Mouse (Mus musculus): ENCODE results near the gene Gnaz. TPM values are rescaled to one million over a fixed set of nuclear protein-coding genes. Genes with fewer than 3 reads are reported as not detected.

Gnaz gene
- polyA plus RNA-seq, 1 experiment from 2014 or later = 3.7 TPM

GRCm38 (mm10) chr10:74933548-74934190 lies 33.3 kb upstream of the Gnaz start:
- Histone ChIP-seq H3K9ac (replicated peaks) (no peak overlapping the region), H3K27ac (ENCODE audit: low read depth) (no peak overlapping the region), H3K9me3 (ENCODE audit: low read length) (no peaks in the 10 kb centered on the region), H3K4me2 (ENCODE audit: low read depth, low read length) (no peak overlapping the region), H3K4me3 (ENCODE audit: low read depth, low read length) (no peak overlapping the region), H3K4me1 (ENCODE audit: insufficient read depth) (no peaks in the 10 kb centered on the region), H3K36me3 (replicated peaks; ENCODE audit: insufficient read depth, low read length) (no peaks in the 10 kb centered on the region), H3K27me3 (ENCODE audit: insufficient read depth, low read length) (no peaks in the 10 kb centered on the region)
- 80% methylated on average over 19 of the region's 19 CpGs for WGBS (ENCODE audit: insufficient replicate concordance)
- no peak for ATAC-seq
- no peak for TF ChIP-seq EP300 (IDR thresholded peaks at IDR 0.05; ENCODE audit: low read depth)
- no peak for TF ChIP-seq CTCF (IDR thresholded peaks at IDR 0.05; ENCODE audit: low read depth)
- no peak for DNase-seq

- Histone ChIP-seq H3K27ac (ENCODE audit: low read depth) (no peak overlapping the region), H3K27me3 (ENCODE audit: insufficient read depth, low read length) (no peaks in the 10 kb centered on the region), H3K4me3 (ENCODE audit: low read depth, low read length) (no peak overlapping the region), H3K9me3 (ENCODE audit: low read length) (no peaks in the 10 kb centered on the region), H3K36me3 (replicated peaks; ENCODE audit: insufficient read depth, low read length) (no peaks in the 10 kb centered on the region), H3K4me2 (ENCODE audit: low read depth, low read length) (no peak overlapping the region), H3K4me1 (ENCODE audit: insufficient read depth) (no peaks in the 10 kb centered on the region), H3K9ac (replicated peaks) (no peak overlapping the region)
- TF ChIP-seq EP300 (IDR thresholded peaks at IDR 0.05; ENCODE audit: low read depth) = no peak
- no peak for TF ChIP-seq CTCF (IDR thresholded peaks at IDR 0.05; ENCODE audit: low read depth)
- peak; percentile 12 for DNase-seq
- ATAC-seq = no peak
- 67% methylated on average over 12 of the region's 12 CpGs for WGBS (ENCODE audit: insufficient replicate concordance)
Measured at GRCm38 (mm10) chr10:74934521-74934920, 32.5 kb upstream of the Gnaz start.

GRCm38 (mm10) chr10:74935016-74935415 lies 32.0 kb upstream of the Gnaz start:
- Histone ChIP-seq H3K36me3 (replicated peaks; ENCODE audit: insufficient read depth, low read length) (no peaks in the 10 kb centered on the region), H3K27ac (ENCODE audit: low read depth) (no peak overlapping the region), H3K4me2 (ENCODE audit: low read depth, low read length) (no peak overlapping the region), H3K9ac (replicated peaks) (no peak overlapping the region), H3K9me3 (ENCODE audit: low read length) (no peaks in the 10 kb centered on the region), H3K4me1 (ENCODE audit: insufficient read depth) (no peaks in the 10 kb centered on the region), H3K27me3 (ENCODE audit: insufficient read depth, low read length) (no peaks in the 10 kb centered on the region), H3K4me3 (ENCODE audit: low read depth, low read length) (no peak overlapping the region)
- peak; percentile 53 for TF ChIP-seq CTCF (IDR thresholded peaks at IDR 0.05; ENCODE audit: low read depth)
- no peak for TF ChIP-seq EP300 (IDR thresholded peaks at IDR 0.05; ENCODE audit: low read depth)
- WGBS (ENCODE audit: insufficient replicate concordance) = 20% methylated on average over 6 of the region's 6 CpGs
- peak; percentile 28 for DNase-seq
- no peak for ATAC-seq

- H3K27ac ChIP-seq (ENCODE audit: low read depth) = no peak overlapping the region
- no peak for DNase-seq
- H3K36me3 ChIP-seq (replicated peaks; ENCODE audit: insufficient read depth, low read length) = no peaks in the 10 kb centered on the region
- no peaks in the 10 kb centered on the region for H3K27me3 ChIP-seq (ENCODE audit: insufficient read depth, low read length)
- peak; percentile 82 for TF ChIP-seq CTCF (IDR thresholded peaks at IDR 0.05; ENCODE audit: low read depth)
- TF ChIP-seq EP300 (IDR thresholded peaks at IDR 0.05; ENCODE audit: low read depth) = no peak
- WGBS (ENCODE audit: insufficient replicate concordance) = 76% methylated on average over 10 of the region's 10 CpGs
- H3K4me3 ChIP-seq (ENCODE audit: low read depth, low read length) = no peak overlapping the region
- H3K9ac ChIP-seq (replicated peaks) = no peak overlapping the region
- H3K4me2 ChIP-seq (ENCODE audit: low read depth, low read length) = no peak overlapping the region
- H3K4me1 ChIP-seq (ENCODE audit: insufficient read depth) = no peaks in the 10 kb centered on the region
- H3K9me3 ChIP-seq (ENCODE audit: low read length) = no peaks in the 10 kb centered on the region
- peak; percentile 57 for ATAC-seq
Measured at GRCm38 (mm10) chr10:74937003-74937790, 29.8 kb upstream of the Gnaz start.

- Histone ChIP-seq H3K36me3 (replicated peaks; ENCODE audit: insufficient read depth, low read length) (no peaks in the 10 kb centered on the region), H3K9me3 (ENCODE audit: low read length) (no peaks in the 10 kb centered on the region), H3K27me3 (ENCODE audit: insufficient read depth, low read length) (no peaks in the 10 kb centered on the region), H3K4me2 (ENCODE audit: low read depth, low read length) (no peak overlapping the region), H3K27ac (ENCODE audit: low read depth) (no peak overlapping the region), H3K4me1 (ENCODE audit: insufficient read depth) (no peaks in the 10 kb centered on the region), H3K4me3 (ENCODE audit: low read depth, low read length) (no peak overlapping the region), H3K9ac (replicated peaks) (no peak overlapping the region)
- TF ChIP-seq EP300 (IDR thresholded peaks at IDR 0.05; ENCODE audit: low read depth) (no peak), CTCF (IDR thresholded peaks at IDR 0.05; ENCODE audit: low read depth) (0 out of 2 replicates have a peak, but pooled peaks have one; percentile 15)
- DNase-seq = no peak
- 54% methylated on average over 5 of the region's 5 CpGs for WGBS (ENCODE audit: insufficient replicate concordance)
- ATAC-seq = no peak
Measured at GRCm38 (mm10) chr10:74938410-74938809, 28.6 kb upstream of the Gnaz start.

- peak; percentile 41 for TF ChIP-seq CTCF (IDR thresholded peaks at IDR 0.05; ENCODE audit: low read depth)
- TF ChIP-seq EP300 (IDR thresholded peaks at IDR 0.05; ENCODE audit: low read depth) = no peak
- Histone ChIP-seq H3K9me3 (ENCODE audit: low read length) (no peaks in the 10 kb centered on the region), H3K9ac (replicated peaks) (no peak overlapping the region), H3K27ac (ENCODE audit: low read depth) (no peak overlapping the region), H3K4me2 (ENCODE audit: low read depth, low read length) (no peak overlapping the region), H3K4me1 (ENCODE audit: insufficient read depth) (no peaks in the 10 kb centered on the region), H3K36me3 (replicated peaks; ENCODE audit: insufficient read depth, low read length) (no peaks in the 10 kb centered on the region), H3K27me3 (ENCODE audit: insufficient read depth, low read length) (no peaks in the 10 kb centered on the region), H3K4me3 (ENCODE audit: low read depth, low read length) (no peak overlapping the region)
- WGBS (ENCODE audit: insufficient replicate concordance) = 48% methylated on average over 3 of the region's 3 CpGs
- ATAC-seq (no peak), DNase-seq (no peak)
Measured at GRCm38 (mm10) chr10:74939300-74939699, 27.7 kb upstream of the Gnaz start.

All from liver, postnatal 0 days (tissue).